Comparison of ENCODE assay signal across 24 mouse cellular contexts in the genomic region with DNA sequence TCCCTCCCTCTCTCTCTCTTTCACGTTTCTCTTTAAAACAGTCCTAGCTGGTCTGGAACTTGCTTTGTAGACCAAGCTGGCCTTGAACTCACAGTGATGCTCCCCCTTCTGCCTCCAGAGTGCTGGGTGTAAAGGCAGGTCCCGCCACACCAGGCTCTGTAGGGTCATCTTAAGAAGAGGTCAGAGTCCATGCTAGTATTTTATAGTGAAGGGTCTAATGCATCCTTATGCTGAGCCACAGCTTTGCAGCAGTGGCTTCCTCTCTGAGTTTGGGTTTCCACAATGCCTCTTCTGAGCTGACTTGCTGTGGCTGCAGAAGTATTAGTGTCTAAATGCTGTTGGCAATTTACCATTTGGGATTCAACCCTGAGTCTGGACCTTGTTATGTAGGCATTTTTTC.
DNase-seq lines count a peak whose midpoint lies in the region; ATAC-seq and TF ChIP-seq lines count a peak whose summit lies in the region.
"Had no signal": no experiment of that assay in that cellular context is flagged by ENCODE, and none has a peak within 500 bp of the region (broad histone marks: within the 10 kb centered on the region; RNA-seq: fewer than 3 reads in every experiment).

No protein-coding gene starts in this region.

- intact Hi-C loops in heart, adult 2 months (cut with DNase I): no loop called here

- no peak overlapping the region for H3K4me2 ChIP-seq in embryonic facial prominence, embryonic 12.5 days (replicated peaks)
- H3K4me2 ChIP-seq in heart, embryonic 11.5 days: no peak overlapping the region
- no peak overlapping the region for H3K4me2 ChIP-seq in limb, embryonic 14.5 days (replicated peaks; ENCODE audit: low read depth, low read length, severe bottlenecking)
- no peak overlapping the region for H3K4me2 ChIP-seq in hindbrain, embryonic 12.5 days (replicated peaks)
- H3K4me2 ChIP-seq: embryonic facial prominence, embryonic 15.5 days; hindbrain, embryonic 13.5 days had no signal

- WGBS in embryonic facial prominence, embryonic 12.5 days: 54% methylated on average over 2 of the region's 2 CpGs
- 54% methylated on average over 2 of the region's 2 CpGs for WGBS in embryonic facial prominence, embryonic 10.5 days
- 65% methylated on average over 2 of the region's 2 CpGs for WGBS in heart, adult 2 months
- WGBS in heart, embryonic 11.5 days (ENCODE audit: insufficient replicate concordance): 56% methylated on average over 2 of the region's 2 CpGs
- WGBS in limb, embryonic 14.5 days: 36% methylated on average over 2 of the region's 2 CpGs
- WGBS in hindbrain, embryonic 12.5 days: 63% methylated on average over 2 of the region's 2 CpGs

- DNase-seq in embryonic facial prominence, embryonic 10.5 days (ENCODE audit: low spot score): no peak
- DNase-seq in heart, adult 2 months: no peak
- DNase-seq in testis, postnatal 10 days (ENCODE audit: low spot score): peak; percentile 18
- no peak for DNase-seq in testis, postnatal 14 days (ENCODE audit: low spot score)
- DNase-seq in limb, embryonic 14.5 days (ENCODE audit: low spot score): peak; percentile 39
- DNase-seq: adrenal gland, adult 8-10 months; adrenal gland, postnatal 25 days; cerebellum, adult 11-12 months; cerebellum, adult 9-10 months; cerebellum, postnatal 14 days; forebrain, postnatal 0 days; gastrocnemius, postnatal 10 days; gastrocnemius, postnatal 36 days had no signal

- no peak for ATAC-seq in embryonic facial prominence, embryonic 12.5 days (ENCODE audit: insufficient number of reproducible peaks, insufficient read depth, low FRiP score, low TSS enrichment)
- no peak for ATAC-seq in heart, embryonic 11.5 days (replicated peaks; ENCODE audit: insufficient number of reproducible peaks, low FRiP score, low TSS enrichment)
- ATAC-seq in limb, embryonic 14.5 days (ENCODE audit: low FRiP score, low read depth): no peak
- ATAC-seq in hindbrain, embryonic 12.5 days (ENCODE audit: low FRiP score): no peak
- ATAC-seq: activated CD4-positive, CD25-positive, alpha-beta regulatory T cell, adult 4 months; forebrain, embryonic 14.5 days; forebrain, postnatal 0 days; hindbrain, embryonic 16.5 days; inflammation-experienced regulatory T-cells, adult 6 months; intestine, embryonic 16.5 days had no signal

- no peaks in the 10 kb centered on the region for H3K27me3 ChIP-seq in embryonic facial prominence, embryonic 12.5 days
- no peaks in the 10 kb centered on the region for H3K27me3 ChIP-seq in embryonic facial prominence, embryonic 10.5 days (replicated peaks; ENCODE audit: low read depth, poor library complexity, severe bottlenecking)
- no peaks in the 10 kb centered on the region for H3K27me3 ChIP-seq in heart, adult 2 months (ENCODE audit: control insufficient read depth, insufficient read depth, low read length)
- H3K27me3 ChIP-seq in heart, embryonic 11.5 days (ENCODE audit: control insufficient read depth, insufficient read depth, low read length): no peaks in the 10 kb centered on the region
- H3K27me3 ChIP-seq in limb, embryonic 14.5 days (ENCODE audit: control insufficient read depth, insufficient read depth, low read length): no peaks in the 10 kb centered on the region
- no peaks in the 10 kb centered on the region for H3K27me3 ChIP-seq in hindbrain, embryonic 12.5 days
- H3K27me3 ChIP-seq: embryonic facial prominence, embryonic 15.5 days; hindbrain, embryonic 13.5 days had no signal

- H3K9me3 ChIP-seq in embryonic facial prominence, embryonic 12.5 days: peaks cover 12% of the 10 kb centered on the region
- H3K9me3 ChIP-seq in embryonic facial prominence, embryonic 10.5 days: peaks cover 17% of the 10 kb centered on the region
- H3K9me3 ChIP-seq in heart, embryonic 11.5 days (replicated peaks; ENCODE audit: control insufficient read depth, low read length): no peaks in the 10 kb centered on the region; the same call in 1 of the 2 replicates
- H3K9me3 ChIP-seq in limb, embryonic 14.5 days (ENCODE audit: control insufficient read depth, low read length): peaks cover 5% of the 10 kb centered on the region
- H3K9me3 ChIP-seq in hindbrain, embryonic 12.5 days (replicated peaks): peaks cover 11% of the 10 kb centered on the region

- H3K79me2 ChIP-seq in heart, adult 2 months (replicated peaks; ENCODE audit: control insufficient read depth, insufficient read depth, low read length): no peaks in the 10 kb centered on the region

- no peak for TF ChIP-seq EP300 in heart, adult 2 months (IDR thresholded peaks at IDR 0.05; ENCODE audit: insufficient read depth, low read depth, low read length)

- no peaks in the 10 kb centered on the region for H3K36me3 ChIP-seq in embryonic facial prominence, embryonic 12.5 days
- H3K36me3 ChIP-seq in embryonic facial prominence, embryonic 10.5 days (replicated peaks): peaks cover 4% of the 10 kb centered on the region; the same call in 1 of the 2 replicates
- no peaks in the 10 kb centered on the region for H3K36me3 ChIP-seq in heart, adult 2 months (ENCODE audit: control insufficient read depth, insufficient read depth, low read length)
- no peaks in the 10 kb centered on the region for H3K36me3 ChIP-seq in heart, embryonic 11.5 days (ENCODE audit: control insufficient read depth, insufficient read depth, low read length)
- no peaks in the 10 kb centered on the region for H3K36me3 ChIP-seq in limb, embryonic 14.5 days (ENCODE audit: control insufficient read depth, insufficient read depth, low read length)
- no peaks in the 10 kb centered on the region for H3K36me3 ChIP-seq in hindbrain, embryonic 12.5 days
- H3K36me3 ChIP-seq: embryonic facial prominence, embryonic 15.5 days; hindbrain, embryonic 13.5 days had no signal

- TF ChIP-seq CTCF in heart, adult 2 months (IDR thresholded peaks at IDR 0.05): no peak

- peaks cover 16% of the 10 kb centered on the region; the same call in 1 of the 2 replicates for H3K4me1 ChIP-seq in embryonic facial prominence, embryonic 12.5 days
- peaks cover 18% of the 10 kb centered on the region for H3K4me1 ChIP-seq in embryonic facial prominence, embryonic 10.5 days
- peaks cover 8% of the 10 kb centered on the region for H3K4me1 ChIP-seq in heart, adult 2 months (ENCODE audit: control insufficient read depth, insufficient read depth, low read length)
- H3K4me1 ChIP-seq in heart, embryonic 11.5 days (ENCODE audit: control insufficient read depth, insufficient read depth, low read length): no peaks in the 10 kb centered on the region
- H3K4me1 ChIP-seq in limb, embryonic 14.5 days (ENCODE audit: control insufficient read depth, insufficient read depth, low read length): peaks cover 8% of the 10 kb centered on the region; the same call in 1 of the 2 replicates
- 0 out of 2 replicates have a peak, but pooled peaks cover 4% of the 10 kb centered on the region for H3K4me1 ChIP-seq in hindbrain, embryonic 12.5 days
- H3K4me1 ChIP-seq: heart, embryonic 10.5 days had no signal

- 0 out of 2 replicates have a peak overlapping the region, but pooled peaks have one; percentile 31 for H3K27ac ChIP-seq in embryonic facial prominence, embryonic 12.5 days
- no peak overlapping the region for H3K27ac ChIP-seq in embryonic facial prominence, embryonic 10.5 days (replicated peaks)
- H3K27ac ChIP-seq in heart, adult 2 months: 0 out of 2 replicates have a peak overlapping the region, but pooled peaks have one; percentile 6
- H3K27ac ChIP-seq in heart, embryonic 11.5 days (ENCODE audit: low read depth, low read length): no peak overlapping the region
- H3K27ac ChIP-seq in limb, embryonic 14.5 days (replicated peaks; ENCODE audit: low read depth, low read length): 0 out of 2 replicates have a peak overlapping the region, but pooled peaks have one; percentile 30
- no peak overlapping the region for H3K27ac ChIP-seq in hindbrain, embryonic 12.5 days
- H3K27ac ChIP-seq: embryonic facial prominence, embryonic 15.5 days; heart, embryonic 10.5 days; hindbrain, embryonic 13.5 days had no signal

- H3K9ac ChIP-seq in embryonic facial prominence, embryonic 12.5 days: no peak overlapping the region
- no peak overlapping the region for H3K9ac ChIP-seq in heart, adult 2 months (ENCODE audit: low read depth, low read length)
- no peak overlapping the region for H3K9ac ChIP-seq in heart, embryonic 11.5 days (ENCODE audit: low read depth, low read length)
- no peak overlapping the region for H3K9ac ChIP-seq in limb, embryonic 14.5 days (ENCODE audit: low read depth, low read length, severe bottlenecking)
- H3K9ac ChIP-seq in hindbrain, embryonic 12.5 days: no peak overlapping the region
- H3K9ac ChIP-seq: embryonic facial prominence, embryonic 15.5 days; forebrain, postnatal 0 days; hindbrain, embryonic 13.5 days had no signal

- H3K4me3 ChIP-seq in embryonic facial prominence, embryonic 12.5 days: no peak overlapping the region
- H3K4me3 ChIP-seq in embryonic facial prominence, embryonic 10.5 days: no peak overlapping the region
- H3K4me3 ChIP-seq in heart, adult 2 months: no peak overlapping the region
- no peak overlapping the region for H3K4me3 ChIP-seq in heart, embryonic 11.5 days (ENCODE audit: low read depth, low read length)
- H3K4me3 ChIP-seq in limb, embryonic 14.5 days (replicated peaks; ENCODE audit: low read length): no peak overlapping the region
- H3K4me3 ChIP-seq in hindbrain, embryonic 12.5 days: no peak overlapping the region
- H3K4me3 ChIP-seq: embryonic facial prominence, embryonic 15.5 days; heart, embryonic 10.5 days; hindbrain, embryonic 13.5 days had no signal

- no peak for TF ChIP-seq POLR2A in heart, adult 2 months (IDR thresholded peaks at IDR 0.05; ENCODE audit: insufficient read depth, low read depth, low read length)
- TF ChIP-seq POLR2A in limb, embryonic 14.5 days (IDR thresholded peaks at IDR 0.05; ENCODE audit: borderline replicate concordance, extremely low read depth, insufficient read depth, insufficient read length): no peak

Comparison
In these comparisons a context has a peak if more than half of its experiments do, and no peak if none do; other contexts are left out.
1. H3K27ac ChIP-seq: peak in embryonic facial prominence, embryonic 12.5 days (single experiment), heart, adult 2 months (single experiment) and limb, embryonic 14.5 days (single experiment); none in embryonic facial prominence, embryonic 10.5 days (single experiment), heart, embryonic 11.5 days (single experiment) and hindbrain, embryonic 12.5 days (single experiment).
2. DNase-seq: peak in testis, postnatal 10 days (single experiment) and limb, embryonic 14.5 days (single experiment); none in embryonic facial prominence, embryonic 10.5 days (single experiment), heart, adult 2 months (0 of 2) and testis, postnatal 14 days (single experiment).